Mouse (Mus musculus) MEL (cell line): ENCODE data around the gene Zfp988.
"Not testable (repeated sequence)": the region's sequence is repeated elsewhere in the genome, so short reads cannot be mapped to it uniquely, and the experiment has no call there.

Experiments used
- CTCF ChIP-seq, 3 experiments: IDR thresholded peaks in 2 of 3; conservative IDR thresholded peaks in 1 of 3; 2 replicates each; pipeline ENCODE4 v1.5.1; 2011 to 2012; ENCODE audit warnings: low read length in 3 of 3, low read depth in 2 of 3, mild to moderate bottlenecking in 2 of 3, improper control_type of control experiment in 1 of 3, inconsistent platforms in 1 of 3, mixed read lengths in 1 of 3, moderate library complexity in 1 of 3; ENCODE audit not compliant: control insufficient read depth in 1 of 3, insufficient read depth in 1 of 3, poor library complexity in 1 of 3, severe bottlenecking in 1 of 3
- MXI1 ChIP-seq: IDR thresholded peaks from 2 replicates; pipeline ENCODE4 v1.6.1; 2011; ENCODE audit warnings: mild to moderate bottlenecking, low read depth, low read length, improper control_type of control experiment
- POLR2A ChIP-seq, 2 experiments: IDR thresholded peaks; 2 replicates each; pipeline ENCODE4 v1.6.1; 2011 to 2012; ENCODE audit warnings: low read length in 2 of 2, mild to moderate bottlenecking in 2 of 2, control low read depth in 1 of 2, improper control_type of control experiment in 1 of 2, low read depth in 1 of 2, moderate library complexity in 1 of 2; ENCODE audit not compliant: control insufficient read depth in 1 of 2, insufficient read depth in 1 of 2, poor library complexity in 1 of 2
- RAD21 ChIP-seq: IDR thresholded peaks from 2 replicates; pipeline ENCODE4 v1.6.1; 2011; ENCODE audit warnings: mild to moderate bottlenecking, low read depth, low read length, improper control_type of control experiment

DNA sequence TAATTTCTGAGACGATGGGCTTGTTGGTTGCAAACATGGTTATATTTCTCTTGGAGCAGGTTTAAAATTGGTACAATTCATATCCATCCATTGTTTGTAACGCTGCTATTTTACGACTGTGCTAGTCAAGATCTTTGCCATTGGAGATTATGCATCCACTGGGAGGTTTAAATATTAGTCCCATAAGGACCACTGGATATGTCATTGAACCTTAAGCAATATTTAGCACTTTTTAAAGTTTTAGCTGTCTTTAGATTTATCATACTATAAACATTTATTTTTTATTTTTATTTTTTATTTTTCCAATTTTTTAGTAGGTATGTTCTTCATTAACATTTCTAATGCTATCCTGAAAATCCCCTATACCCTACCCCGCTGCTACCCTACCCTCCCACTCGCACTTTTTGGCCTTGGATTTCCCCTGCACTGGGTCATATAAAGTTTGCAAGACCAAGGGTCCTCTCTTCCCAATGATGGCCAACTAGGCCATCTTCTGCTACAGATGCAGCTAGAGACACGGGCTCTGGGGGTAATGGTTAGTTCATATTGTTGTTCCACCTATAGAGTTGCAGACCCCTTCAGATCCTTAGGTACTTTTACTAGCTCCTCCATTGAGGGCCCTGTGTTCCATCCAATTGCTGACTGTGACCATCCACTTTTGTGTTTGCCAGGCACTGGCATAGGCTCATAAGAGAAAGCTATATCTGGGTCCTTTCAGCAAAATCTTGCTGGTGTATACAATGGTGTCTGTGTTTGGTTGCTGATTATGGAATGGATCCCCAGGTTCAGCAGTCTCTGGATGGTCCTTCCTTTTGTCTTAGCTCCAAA is 31.1 kb downstream of the Zfp988 start:
- TF ChIP-seq RAD21; CTCF (IDR thresholded peaks at IDR 0.05 in 2 of 3, conservative IDR thresholded peaks at IDR 0.05 in 1 of 3; ENCODE audit: control insufficient read depth in 1 of 3, insufficient read depth in 1 of 3, low read depth in 2 of 3, low read length in 3 of 3, poor library complexity in 1 of 3, severe bottlenecking in 1 of 3); POLR2A (IDR thresholded peaks at IDR 0.05; ENCODE audit: control insufficient read depth in 1 of 2, insufficient read depth in 1 of 2, low read depth in 1 of 2, low read length in 2 of 2, poor library complexity in 1 of 2); MXI1: not testable (repeated sequence)
